Mouse (Mus musculus) testis, adult 2 months (tissue): ENCODE results near the gene Thap7.

ENCODE experiments used
- CTCF ChIP-seq: fragments of 200-500 bp; IDR thresholded peaks from 2 replicates; pipeline ENCODE4 v1.5.1; 2012; ENCODE audit warnings: low read depth, mild to moderate bottlenecking, inconsistent platforms, low read length, moderate library complexity; ENCODE audit not compliant: control insufficient read depth, insufficient read depth, insufficient replicate concordance
- POLR2A ChIP-seq: fragments of 200-500 bp; IDR thresholded peaks from 2 replicates; pipeline ENCODE4 v1.6.1; 2012; ENCODE audit warnings: low read depth, mild to moderate bottlenecking, inconsistent platforms, low read length, moderate library complexity; ENCODE audit not compliant: control insufficient read depth

GRCm38 (mm10) chr16:17489469-17490111, 41.3 kb downstream of the Thap7 start, which contains the start of gene Aifm3:
- no peak for TF ChIP-seq CTCF
- TF ChIP-seq POLR2A: no peak
